Mouse (Mus musculus): ENCODE data around the gene Hoxa3.

DNA sequence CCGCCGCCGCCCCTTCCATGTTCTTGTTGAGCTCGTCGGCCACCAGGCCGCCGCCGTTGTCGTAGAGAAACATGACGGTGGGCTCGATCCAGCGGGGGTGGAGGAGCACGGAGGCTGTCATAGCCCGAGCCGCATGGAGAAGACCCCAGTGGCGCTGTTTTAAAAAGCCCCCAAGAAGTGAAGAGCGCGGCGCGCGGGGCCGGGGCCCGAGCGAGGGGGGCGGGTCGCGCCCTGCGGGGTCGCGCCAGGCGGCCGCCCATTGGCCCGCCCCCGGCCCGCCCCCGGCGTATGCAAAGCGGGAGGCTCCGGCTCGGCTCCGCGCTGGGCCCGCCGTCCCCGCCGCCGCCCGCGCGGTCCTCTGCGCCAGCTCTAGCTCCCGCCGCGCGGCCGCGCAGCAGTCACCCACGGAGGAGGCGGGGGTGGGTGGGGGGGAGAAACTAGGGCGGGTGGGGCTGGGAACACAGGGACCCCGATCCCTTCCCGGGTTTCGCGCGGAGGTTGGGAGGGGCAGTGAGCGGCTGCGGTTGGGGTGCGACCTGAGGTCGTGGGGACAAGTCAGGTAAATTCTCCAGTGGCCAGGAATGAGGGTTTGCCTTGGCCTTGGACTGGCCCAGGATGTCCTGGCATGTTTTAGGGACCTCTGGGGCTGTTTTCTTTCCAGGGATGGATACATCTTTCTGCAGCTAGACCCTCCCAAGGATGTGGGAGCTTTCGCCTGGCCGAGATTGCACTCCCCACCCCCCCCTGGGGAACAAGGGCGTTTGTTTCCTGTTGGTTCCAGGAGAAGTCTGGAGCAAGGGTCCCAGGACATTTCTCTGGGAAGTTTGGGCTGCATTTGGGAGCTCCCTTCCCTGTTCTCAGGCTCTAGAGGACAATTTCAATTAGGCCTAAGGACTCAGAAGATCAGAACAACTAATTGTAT is 47.8 kb upstream of the Hoxa3 start, which contains the start of gene Hoxa13:
- TF ChIP-seq POLR2A (IDR thresholded peaks at IDR 0.05; ENCODE audit: borderline replicate concordance, low read depth, low read length): no peak
- TF ChIP-seq CTCF (IDR thresholded peaks at IDR 0.05; ENCODE audit: low read depth, low read length): no peak
